Mouse (Mus musculus) myocyte (in vitro differentiated cells): Measurements from ENCODE around the gene Tiam2. TPM values are rescaled to one million over a fixed set of nuclear protein-coding genes. Genes with fewer than 3 reads are reported as not detected.

Experiments used
- H3K27me3 ChIP-seq: one replicate; pipeline ENCODE4 v1.6.1; 2011; ENCODE audit not compliant: control insufficient read depth, insufficient read depth, insufficient read length
- H3K36me3 ChIP-seq: one replicate; pipeline ENCODE4 v1.6.1; 2011; ENCODE audit not compliant: control insufficient read depth, insufficient read depth
- H3K4me2 ChIP-seq: one replicate; pipeline ENCODE4 v1.6.1; 2011; ENCODE audit warnings: low read depth, control low read depth
- H3K4me3 ChIP-seq: one replicate; pipeline ENCODE4 v1.5.1; 2011; ENCODE audit warnings: mild to moderate bottlenecking, control low read depth, moderate library complexity
- H3K79me2 ChIP-seq: one replicate; pipeline ENCODE4 v1.6.1; 2011; ENCODE audit not compliant: control insufficient read depth, insufficient read depth
- H3ac ChIP-seq: one replicate; pipeline ENCODE4 v1.6.1; 2011; ENCODE audit not compliant: control insufficient read depth, insufficient read length
- CEBPB ChIP-seq: IDR thresholded peaks from 2 replicates; pipeline ENCODE4 v1.6.1; 2011; ENCODE audit warnings: mild to moderate bottlenecking, moderate library complexity; ENCODE audit not compliant: poor library complexity, insufficient read depth, severe bottlenecking
- E2F4 ChIP-seq: IDR thresholded peaks from one replicate; pipeline ENCODE4 v1.6.1; 2011; ENCODE audit warnings: mild to moderate bottlenecking, control low read depth, moderate library complexity; ENCODE audit not compliant: insufficient read depth
- MAX ChIP-seq: IDR thresholded peaks from one replicate; pipeline ENCODE4 v1.6.1; 2011; ENCODE audit warnings: low read depth, mild to moderate bottlenecking, control low read depth
- MYOD1 ChIP-seq, 3 experiments: IDR thresholded peaks; one replicate each; pipeline ENCODE4 v1.6.1; 2011; ENCODE audit warnings: control low read depth in 2 of 3, low read depth in 2 of 3, mild to moderate bottlenecking in 2 of 3, moderate library complexity in 1 of 3; ENCODE audit not compliant: insufficient read length in 2 of 3, control insufficient read depth in 1 of 3
- MYOG ChIP-seq, 3 experiments: IDR thresholded peaks; one replicate each; pipeline ENCODE4 v1.6.1; 2011; ENCODE audit warnings: control low read depth in 2 of 3, low read depth in 2 of 3, mild to moderate bottlenecking in 2 of 3; ENCODE audit not compliant: insufficient read length in 2 of 3, control insufficient read depth in 1 of 3, insufficient read depth in 1 of 3
- POLR2A ChIP-seq: IDR thresholded peaks from one replicate; pipeline ENCODE4 v1.6.1; 2011; ENCODE audit warnings: low read depth, mild to moderate bottlenecking, control low read depth, moderate library complexity; ENCODE audit not compliant: insufficient read length
- POLR2AphosphoS2 ChIP-seq: IDR thresholded peaks from one replicate; pipeline ENCODE4 v1.6.1; 2011; ENCODE audit warnings: low read depth, control low read depth; ENCODE audit not compliant: insufficient read length
- REST ChIP-seq: IDR thresholded peaks from one replicate; pipeline ENCODE4 v1.6.1; 2011; ENCODE audit warnings: mild to moderate bottlenecking, control low read depth, moderate library complexity; ENCODE audit not compliant: insufficient read depth, insufficient read length
- SRF ChIP-seq: IDR thresholded peaks from one replicate; pipeline ENCODE4 v1.6.1; 2011; ENCODE audit warnings: low read depth; ENCODE audit not compliant: control insufficient read depth, insufficient read length
- TCF12 ChIP-seq: IDR thresholded peaks from one replicate; pipeline ENCODE4 v1.6.1; 2011; ENCODE audit warnings: mild to moderate bottlenecking, control low read depth; ENCODE audit not compliant: poor library complexity, insufficient read depth, severe bottlenecking
- TCF3 ChIP-seq: IDR thresholded peaks from one replicate; pipeline ENCODE4 v1.6.1; 2011; ENCODE audit warnings: low read depth, control low read depth; ENCODE audit not compliant: insufficient read length
- USF1 ChIP-seq: IDR thresholded peaks from one replicate; pipeline ENCODE4 v1.6.1; 2011; ENCODE audit warnings: low read depth, mild to moderate bottlenecking, control low read depth, moderate library complexity
- polyA plus RNA-seq: library from polyadenylated mRNA; unstranded; fragments of >200 nt; fragmentation: generic; extraction: Trizol; gene quantifications from one replicate; pipeline ENCODE4 v1.2.1, GENCODE M21; 2012; ENCODE audit warnings: missing spikeins

Gene Tiam2
- polyA plus RNA-seq, 1 experiment, result 7.8 TPM

DNA sequence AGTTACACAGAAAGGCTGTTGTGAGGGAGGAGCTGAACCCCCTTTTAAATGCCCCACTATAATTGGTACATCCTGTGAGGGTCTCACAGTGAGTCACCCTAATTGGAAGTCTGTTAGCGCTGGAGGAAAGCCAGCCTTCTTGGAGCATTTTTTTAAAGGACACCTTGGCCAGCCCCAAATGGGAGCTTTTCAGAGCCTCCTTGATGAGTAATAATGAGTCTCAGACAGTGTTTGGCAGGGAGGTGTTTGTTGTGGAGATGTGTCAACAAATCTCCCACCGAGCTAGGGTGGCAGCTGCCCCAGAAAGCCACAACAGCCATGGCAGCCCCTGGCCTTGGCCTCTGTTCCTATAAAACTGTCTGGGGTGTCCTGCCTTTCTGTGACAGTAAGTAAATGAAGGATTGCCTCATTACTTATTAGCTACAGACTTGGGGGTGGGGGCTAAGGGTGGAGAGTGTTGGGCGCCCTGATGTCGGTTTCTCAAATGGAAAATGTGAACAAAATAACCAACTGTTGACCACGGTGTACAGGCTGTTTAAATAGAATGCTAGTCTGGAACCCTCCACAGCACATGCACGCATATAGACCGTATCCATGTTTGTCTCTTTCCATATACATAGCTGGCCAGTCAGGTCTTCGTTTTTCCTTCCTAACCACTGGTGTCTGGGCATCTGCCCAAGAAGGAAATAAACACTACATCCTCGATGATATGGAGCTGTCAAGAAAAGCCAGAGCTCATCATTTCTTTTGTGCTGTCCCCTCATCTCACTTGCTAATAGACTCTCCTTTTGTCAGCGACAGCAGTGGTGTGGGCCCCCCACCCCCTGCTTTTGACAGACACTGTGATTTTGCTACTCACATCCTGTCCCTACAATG is 116.4 kb downstream of the Tiam2 start:
- Histone ChIP-seq H3K79me2 (no peaks in the 10 kb centered on the region), H3K4me3 (no peak overlapping the region), H3K27me3 (no peaks in the 10 kb centered on the region), H3K36me3 (no peaks in the 10 kb centered on the region), H3K4me2 (peak overlapping the region; percentile 72), H3ac (no peak overlapping the region)
- TF ChIP-seq MAX (no peak), POLR2A (no peak), MYOG (IDR thresholded peaks at IDR 0.05; ENCODE audit: control insufficient read depth in 1 of 3, insufficient read depth in 1 of 3, insufficient read length in 2 of 3, low read depth in 2 of 3) (peak in 2 of 3 experiments; percentile 5 to 56), REST (no peak), MYOD1 (IDR thresholded peaks at IDR 0.05; ENCODE audit: control insufficient read depth in 1 of 3, insufficient read length in 2 of 3, low read depth in 2 of 3) (peak in 2 of 3 experiments; percentile 52 to 88), TCF12 (peak; percentile 11), TCF3 (no peak)

DNA sequence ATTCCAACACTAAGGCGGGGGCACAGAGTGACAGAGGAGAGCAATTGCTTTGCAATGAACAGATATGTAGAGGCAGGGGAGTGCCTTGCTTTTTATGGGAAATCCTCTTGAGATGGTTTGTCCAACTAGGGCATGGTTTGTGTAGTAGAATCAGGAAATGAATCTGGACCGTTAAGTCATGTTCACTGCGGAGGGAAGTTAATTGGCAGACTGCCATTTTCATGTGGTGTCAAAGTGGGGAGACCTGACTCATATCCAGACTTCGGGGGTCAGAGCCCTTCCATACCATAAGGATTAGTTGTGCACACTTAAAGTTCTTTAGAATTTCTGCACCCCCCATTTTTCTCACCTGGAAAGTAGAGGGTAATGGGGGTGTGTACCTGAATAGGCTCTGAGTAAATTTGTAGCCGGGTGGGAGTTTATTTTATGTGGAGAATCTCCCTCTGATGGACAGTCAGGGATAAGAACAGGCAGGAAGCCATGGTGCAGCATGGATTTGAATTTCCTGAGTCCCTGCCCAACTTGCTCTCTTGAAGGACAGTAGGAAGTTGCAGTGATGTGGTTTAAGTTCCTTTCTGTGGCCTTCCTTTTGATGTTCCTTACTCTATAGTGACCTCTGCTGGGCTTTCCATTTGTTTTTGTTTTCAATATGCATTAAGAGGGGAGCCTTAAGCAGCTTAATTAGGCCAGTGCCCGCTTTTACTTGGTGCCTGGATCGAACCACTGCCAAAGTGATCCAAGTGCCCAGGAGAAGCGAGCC is 120.0 kb downstream of the Tiam2 start:
- H3K36me3 ChIP-seq, result no peaks in the 10 kb centered on the region
- no peak for TF ChIP-seq MYOG (IDR thresholded peaks at IDR 0.05; ENCODE audit: control insufficient read depth in 1 of 3, insufficient read depth in 1 of 3, insufficient read length in 2 of 3, low read depth in 2 of 3)
- TF ChIP-seq POLR2AphosphoS2, result no peak
- TF ChIP-seq REST, result no peak
- no peak for TF ChIP-seq MAX
- TF ChIP-seq SRF, result no peak
- TF ChIP-seq CEBPB, result no peak
- no peak for TF ChIP-seq MYOD1 (IDR thresholded peaks at IDR 0.05; ENCODE audit: control insufficient read depth in 1 of 3, insufficient read length in 2 of 3, low read depth in 2 of 3)
- no peak for TF ChIP-seq USF1
- TF ChIP-seq POLR2A, result no peak
- no peak for TF ChIP-seq TCF3
- TF ChIP-seq TCF12, result no peak
- no peak for TF ChIP-seq E2F4
- no peak overlapping the region for H3K4me3 ChIP-seq
- H3ac ChIP-seq, result no peak overlapping the region
- no peaks in the 10 kb centered on the region for H3K27me3 ChIP-seq
- no peak overlapping the region for H3K4me2 ChIP-seq
- no peaks in the 10 kb centered on the region for H3K79me2 ChIP-seq

DNA sequence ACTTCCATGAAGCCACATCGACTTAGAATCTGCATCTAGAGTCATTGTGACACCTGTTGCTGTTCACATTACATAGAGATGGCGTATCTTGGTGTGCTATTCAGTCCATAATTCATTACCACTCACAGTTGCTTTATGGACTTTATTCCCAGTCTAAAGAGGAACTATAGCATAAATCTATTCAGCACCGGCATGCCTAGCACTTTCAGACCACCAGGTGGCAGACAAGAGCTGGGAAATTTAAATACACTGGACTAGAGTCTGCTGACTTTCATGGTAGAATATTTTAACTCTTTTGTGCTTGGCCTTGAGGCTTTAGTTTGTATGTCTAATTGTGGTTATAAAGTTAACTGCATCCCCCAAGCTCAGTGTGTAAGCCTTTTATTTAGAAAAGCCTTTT is 122.4 kb downstream of the Tiam2 start:
- TF ChIP-seq TCF12 (no peak), USF1 (no peak), POLR2AphosphoS2 (no peak), MAX (no peak), TCF3 (no peak), MYOD1 (IDR thresholded peaks at IDR 0.05; ENCODE audit: control insufficient read depth in 1 of 3, insufficient read length in 2 of 3, low read depth in 2 of 3) (no peak), POLR2A (no peak), CEBPB (no peak), MYOG (IDR thresholded peaks at IDR 0.05; ENCODE audit: control insufficient read depth in 1 of 3, insufficient read depth in 1 of 3, insufficient read length in 2 of 3, low read depth in 2 of 3) (no peak), REST (no peak), SRF (no peak), E2F4 (no peak)
- H3K79me2 ChIP-seq, result no peaks in the 10 kb centered on the region
- H3K4me2 ChIP-seq, result no peak overlapping the region
- no peak overlapping the region for H3ac ChIP-seq
- H3K27me3 ChIP-seq, result no peaks in the 10 kb centered on the region
- H3K36me3 ChIP-seq, result peaks cover 13% of the 10 kb centered on the region
- no peak overlapping the region for H3K4me3 ChIP-seq

DNA sequence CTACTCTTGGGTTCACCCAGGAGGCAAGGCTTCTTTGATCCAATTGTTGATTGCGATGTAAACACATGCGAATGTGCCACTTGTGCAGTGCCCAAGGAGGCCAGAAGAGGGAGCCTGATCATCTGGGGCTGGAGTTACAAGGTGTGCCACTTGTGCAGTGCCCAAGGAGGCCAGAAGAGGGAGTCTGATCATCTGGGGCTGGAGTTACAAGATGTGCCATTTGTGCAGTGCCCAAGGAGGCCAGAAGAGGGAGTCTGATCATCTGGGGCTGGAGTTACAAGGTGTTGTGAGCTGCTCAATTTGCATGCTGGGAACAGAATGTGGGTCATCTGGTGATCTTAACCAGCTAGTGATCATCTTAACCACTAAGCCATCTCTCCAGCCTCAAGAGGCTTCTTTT is 124.7 kb downstream of the Tiam2 start:
- H3K79me2 ChIP-seq, result no peaks in the 10 kb centered on the region
- H3K36me3 ChIP-seq, result peaks cover 28% of the 10 kb centered on the region
- H3K4me2 ChIP-seq, result no peak overlapping the region
- no peak overlapping the region for H3K4me3 ChIP-seq
- no peaks in the 10 kb centered on the region for H3K27me3 ChIP-seq
- H3ac ChIP-seq, result no peak overlapping the region
- no peak for TF ChIP-seq CEBPB
- no peak for TF ChIP-seq POLR2AphosphoS2
- TF ChIP-seq USF1, result no peak
- no peak for TF ChIP-seq POLR2A
- no peak for TF ChIP-seq TCF3
- TF ChIP-seq MAX, result no peak
- no peak for TF ChIP-seq SRF
- no peak for TF ChIP-seq MYOD1 (IDR thresholded peaks at IDR 0.05; ENCODE audit: control insufficient read depth in 1 of 3, insufficient read length in 2 of 3, low read depth in 2 of 3)
- no peak for TF ChIP-seq E2F4
